Mouse (Mus musculus) hindbrain, embryonic 11.5 days (tissue): ENCODE measurements around the gene Mn1. TPM values are rescaled to one million over a fixed set of nuclear protein-coding genes. Genes with fewer than 3 reads are reported as not detected.
A peak's percentile ranks its signal among the peaks of the same experiment; 100 is the strongest.

Experiments used
- ATAC-seq: fragments of 200-750 bp; cut with Nextera tagmentation; 2 replicates; pipeline ENCODE4 v1.8.0; 2017; ENCODE audit warnings: mild to moderate bottlenecking, moderate TSS enrichment, moderate library complexity; ENCODE audit not compliant: low FRiP score
- DNase-seq: peaks from one replicate; pipeline ENCODE4 v3.0.0-alpha.2; 2015; ENCODE audit warnings: low spot score
- H3K27ac ChIP-seq: fragments of 300-500 bp; sonication (generic); 2 replicates; pipeline ENCODE4 v1.5.1; 2014; ENCODE audit warnings: mild to moderate bottlenecking, low read depth, low read length
- H3K27me3 ChIP-seq: fragments of 300-500 bp; sonication (generic); 2 replicates; pipeline ENCODE4 v1.6.1; 2014; ENCODE audit warnings: mild to moderate bottlenecking, low read length, moderate library complexity, mixed read lengths; ENCODE audit not compliant: control insufficient read depth, insufficient read depth
- H3K36me3 ChIP-seq: fragments of 300-500 bp; sonication (generic); 2 replicates; pipeline ENCODE4 v1.6.1; 2014; ENCODE audit warnings: mild to moderate bottlenecking, low read length, moderate library complexity, mixed read lengths; ENCODE audit not compliant: control insufficient read depth, insufficient read depth
- H3K4me1 ChIP-seq: fragments of 300-500 bp; sonication (generic); replicated peaks from 2 replicates; pipeline ENCODE4 v1.6.1; 2014; ENCODE audit warnings: low read length, mixed read lengths; ENCODE audit not compliant: control insufficient read depth, insufficient read depth
- H3K4me2 ChIP-seq: fragments of 300-500 bp; sonication (generic); replicated peaks from 2 replicates; pipeline ENCODE4 v1.6.1; 2014; ENCODE audit warnings: mild to moderate bottlenecking, low read depth, low read length
- H3K4me3 ChIP-seq: fragments of 300-500 bp; sonication (generic); 2 replicates; pipeline ENCODE4 v1.5.1; 2014; ENCODE audit warnings: low read depth, low read length
- H3K9ac ChIP-seq: fragments of 300-500 bp; sonication (generic); 2 replicates; pipeline ENCODE4 v1.6.1; 2014; ENCODE audit warnings: low read depth, low read length
- H3K9me3 ChIP-seq: fragments of 300-500 bp; sonication (generic); 2 replicates; pipeline ENCODE4 v1.6.1; 2016; ENCODE audit warnings: low read length; ENCODE audit not compliant: control insufficient read depth
- WGBS: fragments of 180-500 bp; shearing (Covaris S2); extraction: QIAGEN DNeasy Blood & Tissue Kit; methylation state at CpG from one replicate; pipeline ENCODE4 v1.1.7; 2014; 5-methylcytosine and 5-hydroxymethylcytosine counted together
- polyA plus RNA-seq: library from polyadenylated mRNA; unstranded; fragments of >200 nt; fragmentation: Nextera tagmentation; extraction: Ambion mirVana; gene quantifications from 2 replicates; pipeline ENCODE4 v1.2.1, GENCODE M21; 2014

Gene Mn1
- polyA plus RNA-seq, 1 experiment from 2014 or later, result 42.5 TPM

DNA sequence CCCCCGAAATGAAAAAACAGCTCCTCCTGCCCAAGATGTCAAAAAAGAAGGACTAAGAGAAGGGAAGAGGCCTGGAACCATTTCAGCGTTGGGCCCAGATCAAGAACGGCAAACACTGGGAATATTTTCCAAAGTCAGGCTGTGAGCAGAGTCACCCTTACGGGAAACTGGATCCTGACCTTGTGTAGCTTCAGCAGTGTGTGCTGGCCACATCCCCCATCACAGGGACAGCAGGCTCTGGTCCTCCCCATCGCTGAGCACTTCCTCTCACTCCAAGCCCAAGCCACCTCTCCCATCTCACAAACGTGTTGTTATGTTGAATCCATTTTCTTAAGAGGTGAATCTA lies 14.5 kb upstream of the Mn1 start:
- Histone ChIP-seq H3K4me3 (no peak overlapping the region), H3K27me3 (no peaks in the 10 kb centered on the region), H3K4me2 (no peak overlapping the region), H3K36me3 (no peaks in the 10 kb centered on the region), H3K27ac (no peak overlapping the region), H3K9me3 (no peaks in the 10 kb centered on the region), H3K9ac (no peak overlapping the region), H3K4me1 (no peaks in the 10 kb centered on the region)
- DNase-seq (no peak), ATAC-seq (no peak)
- 96% methylated on average over 6 of the region's 6 CpGs for whole genome bisulfite sequencing

- 86% methylated on average over 6 of the region's 6 CpGs for WGBS
- Histone ChIP-seq H3K4me1 (peaks cover 10% of the 10 kb centered on the region), H3K4me2 (no peak overlapping the region)
Measured at GRCm38 (mm10) chr5:111404721-111405120, 12.4 kb upstream of the Mn1 start.

GRCm38 (mm10) chr5:111408470-111409105 lies 8.6 kb upstream of the Mn1 start:
- ATAC-seq (no peak), DNase-seq (no peak)
- WGBS, result 15% methylated on average over 14 of the region's 14 CpGs
- no peak overlapping the region for H3K4me2 ChIP-seq
- H3K4me3 ChIP-seq, result no peak overlapping the region
- H3K9me3 ChIP-seq, result no peaks in the 10 kb centered on the region
- peaks cover 10% of the 10 kb centered on the region for H3K4me1 ChIP-seq
- H3K27me3 ChIP-seq, result peaks cover 2% of the 10 kb centered on the region; the same call in 1 of the 2 replicates
- H3K27ac ChIP-seq, result no peak overlapping the region
- no peaks in the 10 kb centered on the region for H3K36me3 ChIP-seq
- no peak overlapping the region for H3K9ac ChIP-seq

More at GRCm38 (mm10) chr5:111404721-111405120, 12.4 kb upstream of the Mn1 start:
- Histone ChIP-seq H3K4me3 (no peak overlapping the region), H3K9ac (no peak overlapping the region), H3K27ac (no peak overlapping the region), H3K27me3 (no peaks in the 10 kb centered on the region), H3K36me3 (no peaks in the 10 kb centered on the region), H3K9me3 (no peaks in the 10 kb centered on the region)
- ATAC-seq (no peak), DNase-seq (no peak)

- H3K9ac ChIP-seq, result no peak overlapping the region
- WGBS, result 48% methylated on average over 1 of the region's 1 CpGs
- no peak overlapping the region for H3K27ac ChIP-seq
- H3K4me3 ChIP-seq, result no peak overlapping the region
- peaks cover 15% of the 10 kb centered on the region for H3K4me1 ChIP-seq
- H3K27me3 ChIP-seq, result peaks cover 2% of the 10 kb centered on the region; the same call in 1 of the 2 replicates
- ATAC-seq (no peak), DNase-seq (no peak)
- H3K9me3 ChIP-seq, result no peaks in the 10 kb centered on the region
- H3K36me3 ChIP-seq, result no peaks in the 10 kb centered on the region
- H3K4me2 ChIP-seq, result no peak overlapping the region
Measured at GRCm38 (mm10) chr5:111409412-111410044, 7.6 kb upstream of the Mn1 start.

- no peak overlapping the region for H3K9ac ChIP-seq
- peaks cover 20% of the 10 kb centered on the region for H3K4me1 ChIP-seq
- H3K27ac ChIP-seq, result no peak overlapping the region
- no peaks in the 10 kb centered on the region for H3K36me3 ChIP-seq
- no peak overlapping the region for H3K4me3 ChIP-seq
- H3K27me3 ChIP-seq, result peaks cover 2% of the 10 kb centered on the region; the same call in 1 of the 2 replicates
- 90% methylated on average over 3 of the region's 3 CpGs for WGBS
- no peak for DNase-seq
- no peak for ATAC-seq
- no peaks in the 10 kb centered on the region for H3K9me3 ChIP-seq
- no peak overlapping the region for H3K4me2 ChIP-seq
Measured at GRCm38 (mm10) chr5:111410665-111411064, 6.5 kb upstream of the Mn1 start.

DNA sequence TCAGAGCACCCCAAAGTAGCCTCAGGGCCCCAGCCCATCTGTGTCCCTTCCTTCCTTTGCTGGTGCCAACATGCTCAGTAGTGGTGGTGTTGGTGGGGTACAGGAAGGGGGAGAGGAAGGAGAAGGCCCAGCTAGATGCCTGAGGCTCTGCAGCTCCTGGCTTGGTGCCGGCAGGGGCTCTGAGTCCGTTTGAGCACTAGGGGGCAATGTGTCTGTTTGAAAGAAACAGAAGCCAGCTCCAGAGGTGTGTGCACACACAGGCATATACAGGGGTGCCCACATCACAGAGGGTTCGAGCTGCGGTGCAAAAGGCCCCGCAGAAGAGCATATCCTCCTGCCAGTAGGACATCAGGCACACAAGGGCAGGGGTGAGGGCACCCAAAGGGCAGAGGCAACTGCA lies 3.0 kb upstream of the Mn1 start:
- WGBS, result 0% methylated on average over 5 of the region's 5 CpGs
- Histone ChIP-seq H3K27ac (peak overlapping the region; percentile 74), H3K4me1 (peaks cover 10% of the 10 kb centered on the region), H3K36me3 (no peaks in the 10 kb centered on the region), H3K4me2 (peak overlapping the region; percentile 98), H3K9me3 (no peaks in the 10 kb centered on the region), H3K4me3 (no peak overlapping the region), H3K27me3 (peaks cover 2% of the 10 kb centered on the region; the same call in 1 of the 2 replicates), H3K9ac (peak overlapping the region; percentile 43; the same call in 1 of the 2 replicates)
- ATAC-seq (peak; percentile 25; the same call in 1 of the 2 replicates), DNase-seq (peak; percentile 86)

GRCm38 (mm10) chr5:111414770-111415249 lies 2.4 kb upstream of the Mn1 start:
- 24% methylated on average over 4 of the region's 4 CpGs for WGBS
- peaks cover 13% of the 10 kb centered on the region for H3K4me1 ChIP-seq
- H3K9me3 ChIP-seq, result no peaks in the 10 kb centered on the region
- H3K36me3 ChIP-seq, result 0 out of 2 replicates have a peak, but pooled peaks cover under 1% of the 10 kb centered on the region
- DNase-seq (no peak), ATAC-seq (no peak)
- H3K27me3 ChIP-seq, result peaks cover 2% of the 10 kb centered on the region; the same call in 1 of the 2 replicates
- peak overlapping the region; percentile 74 for H3K27ac ChIP-seq
- peak overlapping the region; percentile 98 for H3K4me2 ChIP-seq
- H3K9ac ChIP-seq, result peak overlapping the region; percentile 49
- peak overlapping the region; percentile 98 for H3K4me3 ChIP-seq

- DNase-seq, result peak; percentile 55
- Histone ChIP-seq H3K4me1 (peaks cover 17% of the 10 kb centered on the region), H3K27ac (peak overlapping the region; percentile 99)
Measured at GRCm38 (mm10) chr5:111415575-111415974, 1.6 kb upstream of the Mn1 start.

More at GRCm38 (mm10) chr5:111415575-111415974, 1.6 kb upstream of the Mn1 start:
- Histone ChIP-seq H3K4me2 (peak overlapping the region; percentile 98), H3K27me3 (peaks cover 2% of the 10 kb centered on the region; the same call in 1 of the 2 replicates), H3K9me3 (no peaks in the 10 kb centered on the region), H3K36me3 (peaks cover 4% of the 10 kb centered on the region), H3K4me3 (peak overlapping the region; percentile 98), H3K9ac (peak overlapping the region; percentile 100; the same call in 1 of the 2 replicates)
- WGBS, result under 1% methylated on average over 14 of the region's 14 CpGs
- no peak for ATAC-seq
